Mouse (Mus musculus): ENCODE data around the gene Zfp503. TPM values are rescaled to one million over a fixed set of nuclear protein-coding genes. Genes with fewer than 3 reads are reported as not detected.
A peak's percentile ranks its signal among the peaks of the same experiment; 100 is the strongest.

The Zfp503 gene
- polyA plus RNA-seq, 1 experiment from 2014 or later: 4.4 TPM

GRCm38 (mm10) chr14:21988577-21989290 is 667 bp downstream of the Zfp503 start:
- peaks cover 19% of the 10 kb centered on the region for H3K4me1 ChIP-seq (ENCODE audit: control insufficient read depth, insufficient read depth, low read length)
- peak overlapping the region; percentile 92 for H3K4me2 ChIP-seq (ENCODE audit: low read length)
- no peaks in the 10 kb centered on the region for H3K36me3 ChIP-seq (ENCODE audit: control insufficient read depth, insufficient read depth, low read length)
- H3K27me3 ChIP-seq (replicated peaks; ENCODE audit: control insufficient read depth, insufficient read depth, low read length): peaks cover 72% of the 10 kb centered on the region
- peak overlapping the region; percentile 66 for H3K4me3 ChIP-seq (ENCODE audit: low read depth, low read length)
- peak overlapping the region; percentile 50 for H3K9ac ChIP-seq (ENCODE audit: low read length)
- ATAC-seq (peak; percentile 11; the same call in 1 of the 2 replicates), DNase-seq (ENCODE audit: low spot score) (peak; percentile 30)
- WGBS: under 1% methylated on average over 26 of the region's 26 CpGs
- peak overlapping the region; percentile 77 for H3K27ac ChIP-seq (ENCODE audit: low read depth, low read length)
- H3K9me3 ChIP-seq (replicated peaks; ENCODE audit: control insufficient read depth, low read length): no peaks in the 10 kb centered on the region

- H3K9me3 ChIP-seq (replicated peaks; ENCODE audit: control insufficient read depth, low read length): no peaks in the 10 kb centered on the region
- H3K4me1 ChIP-seq (ENCODE audit: control insufficient read depth, insufficient read depth, low read length): peaks cover 24% of the 10 kb centered on the region
- WGBS: under 1% methylated on average over 62 of the region's 74 CpGs
- ATAC-seq (peak; percentile 82), DNase-seq (ENCODE audit: low spot score) (peak; percentile 96)
- H3K9ac ChIP-seq (ENCODE audit: low read length): peak overlapping the region; percentile 70
- peak overlapping the region; percentile 92 for H3K4me2 ChIP-seq (ENCODE audit: low read length)
- peak overlapping the region; percentile 91 for H3K27ac ChIP-seq (ENCODE audit: low read depth, low read length)
- no peaks in the 10 kb centered on the region for H3K36me3 ChIP-seq (ENCODE audit: control insufficient read depth, insufficient read depth, low read length)
- H3K4me3 ChIP-seq (ENCODE audit: low read depth, low read length): peak overlapping the region; percentile 66
- peaks cover 67% of the 10 kb centered on the region for H3K27me3 ChIP-seq (replicated peaks; ENCODE audit: control insufficient read depth, insufficient read depth, low read length)
These were observed 1.5 kb downstream of the Zfp503 start for GRCm38 (mm10) chr14:21987660-21988576.

GRCm38 (mm10) chr14:21986733-21987659 is 2.4 kb downstream of the Zfp503 start:
- Histone ChIP-seq H3K27me3 (replicated peaks; ENCODE audit: control insufficient read depth, insufficient read depth, low read length) (peaks cover 66% of the 10 kb centered on the region), H3K4me1 (ENCODE audit: control insufficient read depth, insufficient read depth, low read length) (peaks cover 27% of the 10 kb centered on the region)
- ATAC-seq: peak; percentile 6; the same call in 1 of the 2 replicates

DNA sequence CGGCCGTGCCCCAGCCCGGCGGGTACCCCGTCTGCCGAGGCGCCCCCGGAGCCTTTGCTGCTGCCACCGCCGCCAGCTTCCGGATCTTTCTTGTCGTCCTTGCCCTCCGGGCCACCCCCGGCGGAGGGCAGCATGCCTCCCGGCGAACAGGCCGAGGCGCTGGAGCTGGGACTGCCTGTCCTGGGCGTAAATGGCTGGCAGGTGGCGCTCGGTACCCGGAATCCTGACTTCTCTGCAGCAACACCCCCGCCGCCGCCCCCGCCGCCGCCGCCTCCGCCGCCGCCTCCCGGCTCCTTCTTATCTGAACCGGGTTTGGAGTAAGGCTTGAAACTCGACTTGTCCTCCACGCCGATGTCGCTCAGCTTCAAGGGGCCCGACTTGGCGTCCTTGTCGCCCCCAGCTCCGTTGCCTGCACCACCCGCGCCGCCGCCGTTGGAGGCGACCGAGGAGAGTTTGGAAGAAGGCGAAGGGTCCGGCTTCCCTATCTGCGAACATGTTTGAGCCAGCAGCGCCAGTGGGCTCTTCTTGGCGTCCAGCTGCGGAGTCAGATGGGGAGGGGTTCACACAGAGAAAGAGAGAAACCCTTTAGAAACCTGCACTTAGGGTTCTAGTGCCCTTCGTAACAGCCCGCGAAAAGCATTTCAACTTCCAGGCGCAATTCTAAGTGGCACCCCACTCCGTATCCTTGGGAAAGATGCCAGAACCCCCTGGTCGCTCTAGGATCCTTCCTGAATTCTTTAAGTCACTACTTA is 3.2 kb downstream of the Zfp503 start:
- peak overlapping the region; percentile 91 for H3K27ac ChIP-seq (ENCODE audit: low read depth, low read length)
- H3K4me1 ChIP-seq (ENCODE audit: control insufficient read depth, insufficient read depth, low read length): peaks cover 27% of the 10 kb centered on the region
- WGBS: under 1% methylated on average over 58 of the region's 62 CpGs
- peaks cover 60% of the 10 kb centered on the region for H3K27me3 ChIP-seq (replicated peaks; ENCODE audit: control insufficient read depth, insufficient read depth, low read length)
- peak overlapping the region; percentile 66 for H3K4me3 ChIP-seq (ENCODE audit: low read depth, low read length)
- DNase-seq (ENCODE audit: low spot score): peak; percentile 84
- H3K4me2 ChIP-seq (ENCODE audit: low read length): peak overlapping the region; percentile 92
- H3K36me3 ChIP-seq (ENCODE audit: control insufficient read depth, insufficient read depth, low read length): no peaks in the 10 kb centered on the region
- peak; percentile 21; the same call in 1 of the 2 replicates for ATAC-seq
- peak overlapping the region; percentile 70 for H3K9ac ChIP-seq (ENCODE audit: low read length)
- no peaks in the 10 kb centered on the region for H3K9me3 ChIP-seq (replicated peaks; ENCODE audit: control insufficient read depth, low read length)

More at GRCm38 (mm10) chr14:21986733-21987659, 2.4 kb downstream of the Zfp503 start:
- Histone ChIP-seq H3K4me2 (ENCODE audit: low read length) (peak overlapping the region; percentile 92), H3K27ac (ENCODE audit: low read depth, low read length) (peak overlapping the region; percentile 91), H3K9me3 (replicated peaks; ENCODE audit: control insufficient read depth, low read length) (no peaks in the 10 kb centered on the region), H3K4me3 (ENCODE audit: low read depth, low read length) (peak overlapping the region; percentile 66), H3K9ac (ENCODE audit: low read length) (peak overlapping the region; percentile 70), H3K36me3 (ENCODE audit: control insufficient read depth, insufficient read depth, low read length) (no peaks in the 10 kb centered on the region)
- DNase-seq (ENCODE audit: low spot score): peak; percentile 44
- WGBS: under 1% methylated on average over 40 of the region's 61 CpGs

DNA sequence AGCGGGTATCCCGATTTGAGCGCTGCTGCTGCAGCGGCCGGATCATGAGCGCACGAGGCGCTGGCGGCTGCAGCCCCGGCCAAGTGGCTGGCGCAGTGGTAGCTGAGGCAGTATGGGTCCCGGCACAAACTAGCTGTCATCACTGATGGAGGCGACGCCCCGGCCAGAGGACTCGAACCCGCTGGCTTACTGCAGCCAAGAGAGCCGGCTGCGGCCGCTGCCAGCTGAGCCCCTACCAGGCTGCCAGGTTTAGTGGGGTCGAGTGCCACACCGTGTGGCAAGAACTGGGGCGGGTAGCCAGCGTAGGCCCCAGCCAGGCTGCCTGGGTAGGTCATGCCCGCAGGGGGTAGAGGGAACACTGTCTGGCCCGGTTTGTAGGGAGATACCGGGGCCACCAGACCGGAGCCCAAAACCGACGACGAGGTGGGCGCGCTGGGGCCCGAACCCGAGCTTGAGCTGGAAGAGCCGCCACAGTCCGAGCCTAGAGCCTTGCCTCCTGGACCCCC is 3.9 kb downstream of the Zfp503 start:
- H3K27me3 ChIP-seq (replicated peaks; ENCODE audit: control insufficient read depth, insufficient read depth, low read length): peaks cover 61% of the 10 kb centered on the region
- ATAC-seq: no peak
- under 1% methylated on average over 37 of the region's 37 CpGs for WGBS

GRCm38 (mm10) chr14:21984757-21985425 is 4.5 kb downstream of the Zfp503 start:
- 2% methylated on average over 49 of the region's 49 CpGs for WGBS
- H3K27ac ChIP-seq (ENCODE audit: low read depth, low read length): peak overlapping the region; percentile 91
- H3K27me3 ChIP-seq (replicated peaks; ENCODE audit: control insufficient read depth, insufficient read depth, low read length): peaks cover 63% of the 10 kb centered on the region
- peak overlapping the region; percentile 92 for H3K4me2 ChIP-seq (ENCODE audit: low read length)
- peak; percentile 23 for DNase-seq (ENCODE audit: low spot score)
- no peaks in the 10 kb centered on the region for H3K9me3 ChIP-seq (replicated peaks; ENCODE audit: control insufficient read depth, low read length)
- peak overlapping the region; percentile 70 for H3K9ac ChIP-seq (ENCODE audit: low read length)
- ATAC-seq: no peak
- H3K4me3 ChIP-seq (ENCODE audit: low read depth, low read length): peak overlapping the region; percentile 66
- H3K36me3 ChIP-seq (ENCODE audit: control insufficient read depth, insufficient read depth, low read length): no peaks in the 10 kb centered on the region
- peaks cover 27% of the 10 kb centered on the region for H3K4me1 ChIP-seq (ENCODE audit: control insufficient read depth, insufficient read depth, low read length)

More for the DNA sequence above, 3.9 kb downstream of the Zfp503 start:
- H3K9ac ChIP-seq (ENCODE audit: low read length): peak overlapping the region; percentile 70
- peak overlapping the region; percentile 66 for H3K4me3 ChIP-seq (ENCODE audit: low read depth, low read length)
- no peak for DNase-seq (ENCODE audit: low spot score)
- H3K4me2 ChIP-seq (ENCODE audit: low read length): peak overlapping the region; percentile 92
- no peaks in the 10 kb centered on the region for H3K36me3 ChIP-seq (ENCODE audit: control insufficient read depth, insufficient read depth, low read length)
- H3K27ac ChIP-seq (ENCODE audit: low read depth, low read length): peak overlapping the region; percentile 91
- no peaks in the 10 kb centered on the region for H3K9me3 ChIP-seq (replicated peaks; ENCODE audit: control insufficient read depth, low read length)
- peaks cover 27% of the 10 kb centered on the region for H3K4me1 ChIP-seq (ENCODE audit: control insufficient read depth, insufficient read depth, low read length)

GRCm38 (mm10) chr14:21983950-21984730 is 5.3 kb downstream of the Zfp503 start:
- H3K27ac ChIP-seq (ENCODE audit: low read depth, low read length): no peak overlapping the region; the same call in 1 of the 2 replicates
- peaks cover 60% of the 10 kb centered on the region for H3K27me3 ChIP-seq (replicated peaks; ENCODE audit: control insufficient read depth, insufficient read depth, low read length)
- peaks cover 27% of the 10 kb centered on the region for H3K4me1 ChIP-seq (ENCODE audit: control insufficient read depth, insufficient read depth, low read length)
- peak overlapping the region; percentile 70 for H3K9ac ChIP-seq (ENCODE audit: low read length)
- peak overlapping the region; percentile 92 for H3K4me2 ChIP-seq (ENCODE audit: low read length)
- no peaks in the 10 kb centered on the region for H3K36me3 ChIP-seq (ENCODE audit: control insufficient read depth, insufficient read depth, low read length)
- no peak for ATAC-seq
- 5% methylated on average over 18 of the region's 18 CpGs for WGBS
- no peaks in the 10 kb centered on the region for H3K9me3 ChIP-seq (replicated peaks; ENCODE audit: control insufficient read depth, low read length)
- H3K4me3 ChIP-seq (ENCODE audit: low read depth, low read length): peak overlapping the region; percentile 66
- DNase-seq (ENCODE audit: low spot score): peak; percentile 35

Measured in forebrain, embryonic 14.5 days (tissue).